Mouse (Mus musculus) embryonic facial prominence, embryonic 12.5 days (tissue): Measurements from ENCODE around the gene Psmc5. TPM values are rescaled to one million over a fixed set of nuclear protein-coding genes. Genes with fewer than 3 reads are reported as not detected.

ENCODE experiments used
- ATAC-seq: fragments of 200-750 bp; cut with Nextera tagmentation; 2 replicates; pipeline ENCODE4 v1.8.0; 2017; ENCODE audit not compliant: insufficient number of reproducible peaks, insufficient read depth, low FRiP score, low TSS enrichment
- H3K27ac ChIP-seq: fragments of 300-500 bp; sonication (generic); 2 replicates; pipeline ENCODE4 v1.5.1; 2016; ENCODE audit warnings: mild to moderate bottlenecking
- H3K27me3 ChIP-seq: fragments of 300-500 bp; sonication (generic); 2 replicates; pipeline ENCODE4 v1.6.1; 2016; ENCODE audit warnings: mild to moderate bottlenecking, moderate library complexity
- H3K36me3 ChIP-seq: fragments of 300-500 bp; sonication (generic); 2 replicates; pipeline ENCODE4 v1.6.1; 2016; ENCODE audit warnings: mild to moderate bottlenecking
- H3K4me1 ChIP-seq: fragments of 300-500 bp; sonication (generic); 2 replicates; pipeline ENCODE4 v1.6.1; 2016
- H3K4me2 ChIP-seq: fragments of 300-500 bp; sonication (generic); replicated peaks from 2 replicates; pipeline ENCODE4 v1.6.1; 2016; ENCODE audit warnings: mild to moderate bottlenecking, moderate library complexity
- H3K4me3 ChIP-seq: fragments of 300-500 bp; sonication (generic); 2 replicates; pipeline ENCODE4 v1.5.1; 2016; ENCODE audit warnings: mild to moderate bottlenecking
- H3K9ac ChIP-seq: fragments of 300-500 bp; sonication (generic); 2 replicates; pipeline ENCODE4 v1.6.1; 2016; ENCODE audit warnings: mild to moderate bottlenecking, moderate library complexity
- H3K9me3 ChIP-seq: fragments of 300-500 bp; sonication (generic); 2 replicates; pipeline ENCODE4 v1.6.1; 2016; ENCODE audit warnings: mild to moderate bottlenecking, moderate library complexity
- WGBS: fragments of 180-500 bp; shearing (Covaris S2); methylation state at CpG from one replicate; pipeline ENCODE4 v1.1.7; 2016; 5-methylcytosine and 5-hydroxymethylcytosine counted together
- polyA plus RNA-seq: library from polyadenylated mRNA; unstranded; fragments of >200 nt; fragmentation: Nextera tagmentation; extraction: Ambion mirVana; gene quantifications from 2 replicates; pipeline ENCODE4 v1.2.1, GENCODE M21; 2016

Gene Psmc5
- polyA plus RNA-seq, 1 experiment from 2014 or later = 315 TPM

- Histone ChIP-seq H3K9me3 (no peaks in the 10 kb centered on the region), H3K27me3 (no peaks in the 10 kb centered on the region), H3K4me3 (no peak overlapping the region), H3K9ac (no peak overlapping the region), H3K36me3 (no peaks in the 10 kb centered on the region), H3K4me1 (peaks cover 16% of the 10 kb centered on the region), H3K27ac (no peak overlapping the region), H3K4me2 (no peak overlapping the region)
- ATAC-seq = no peak
- WGBS = 61% methylated on average over 5 of the region's 5 CpGs
Measured at GRCm38 (mm10) chr11:106310123-106310522, 54.2 kb downstream of the Psmc5 start.

Other genes with a start within 250 kb of the Psmc5 start
- gene Kcnh6, start 248.0 kb upstream of the Psmc5 start, polyA plus RNA-seq = 1.3 and 3.4 TPM in 2 replicates
- 90.6 and 93.4 TPM in 2 replicates for gene Dcaf7, start 219.3 kb upstream of the Psmc5 start, polyA plus RNA-seq
- 10.8 and 11.1 TPM in 2 replicates for gene Taco1, start 190.1 kb upstream of the Psmc5 start, polyA plus RNA-seq
- 31.8 and 33.8 TPM in 2 replicates for gene Map3k3, start 171.5 kb upstream of the Psmc5 start, polyA plus RNA-seq
- not detected in 2 replicates for gene Gm10840, start 95.3 kb upstream of the Psmc5 start, polyA plus RNA-seq
- gene Limd2, start 95.3 kb upstream of the Psmc5 start, polyA plus RNA-seq = 467 and 469 TPM in 2 replicates
- gene Strada, start 54.0 kb upstream of the Psmc5 start, polyA plus RNA-seq = 34.8 and 35.4 TPM in 2 replicates
- 79.4 and 81.7 TPM in 2 replicates for gene Ccdc47, start 39.8 kb upstream of the Psmc5 start, polyA plus RNA-seq
- 103 and 104 TPM in 2 replicates for gene Ddx42, start 39.2 kb upstream of the Psmc5 start, polyA plus RNA-seq
- gene Ftsj3, start 75 bp upstream of the Psmc5 start, polyA plus RNA-seq = 63.3 and 67.0 TPM in 2 replicates
- gene Smarcd2, start 16.8 kb downstream of the Psmc5 start, polyA plus RNA-seq = 71.5 and 75.1 TPM in 2 replicates
- 0.24 and 0.47 TPM in 2 replicates for gene Tcam1, start 20.5 kb downstream of the Psmc5 start, polyA plus RNA-seq
- not detected in 2 replicates for gene Gh, start 45.7 kb downstream of the Psmc5 start, polyA plus RNA-seq
- gene Cd79b, start 58.6 kb downstream of the Psmc5 start, polyA plus RNA-seq = 1.5 and 1.7 TPM in 2 replicates
- 0.05 and 0.09 TPM in 2 replicates for gene Scn4a, start 97.1 kb downstream of the Psmc5 start, polyA plus RNA-seq
- gene Prr29, start 109.3 kb downstream of the Psmc5 start, polyA plus RNA-seq = not detected in 2 replicates
- gene Icam2, start 131.9 kb downstream of the Psmc5 start, polyA plus RNA-seq = 23.9 and 29.8 TPM in 2 replicates
- 6.4 and 8.1 TPM in 2 replicates for gene Ern1, start 231.7 kb downstream of the Psmc5 start, polyA plus RNA-seq